Mouse (Mus musculus) CD4-positive helper T cell, adult 2 months (primary cell): ENCODE measurements around the gene Cct4.

Experiments
- DNase-seq: peaks from one replicate; pipeline ENCODE4 v3.0.0-alpha.2; 2012; ENCODE audit warnings: low read depth, missing footprints, low spot score

Cct4 gene

GRCm38 (mm10) chr11:23029399-23029798 lies 39.1 kb downstream of the Cct4 start:
- DNase-seq = no peak

DNA sequence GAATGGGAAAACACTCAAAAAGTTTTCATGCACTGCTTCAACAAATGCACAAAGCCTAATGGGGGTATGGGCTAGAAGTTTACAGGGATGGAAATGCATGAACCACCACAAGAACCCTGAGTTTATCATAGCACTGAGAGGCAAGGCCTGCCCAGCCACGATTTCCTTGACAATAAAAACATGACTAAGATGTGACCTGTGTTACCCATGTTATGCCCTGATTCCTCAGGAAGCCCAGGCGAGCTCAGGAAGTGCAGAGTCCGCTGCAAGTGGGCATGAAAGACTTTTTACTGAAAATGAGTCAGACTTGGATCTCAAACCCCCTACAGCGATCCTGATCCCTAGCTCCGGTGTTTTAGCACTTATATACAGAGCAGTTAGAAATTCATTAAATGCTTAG lies 56.9 kb downstream of the Cct4 start:
- DNase-seq = no peak

DNA sequence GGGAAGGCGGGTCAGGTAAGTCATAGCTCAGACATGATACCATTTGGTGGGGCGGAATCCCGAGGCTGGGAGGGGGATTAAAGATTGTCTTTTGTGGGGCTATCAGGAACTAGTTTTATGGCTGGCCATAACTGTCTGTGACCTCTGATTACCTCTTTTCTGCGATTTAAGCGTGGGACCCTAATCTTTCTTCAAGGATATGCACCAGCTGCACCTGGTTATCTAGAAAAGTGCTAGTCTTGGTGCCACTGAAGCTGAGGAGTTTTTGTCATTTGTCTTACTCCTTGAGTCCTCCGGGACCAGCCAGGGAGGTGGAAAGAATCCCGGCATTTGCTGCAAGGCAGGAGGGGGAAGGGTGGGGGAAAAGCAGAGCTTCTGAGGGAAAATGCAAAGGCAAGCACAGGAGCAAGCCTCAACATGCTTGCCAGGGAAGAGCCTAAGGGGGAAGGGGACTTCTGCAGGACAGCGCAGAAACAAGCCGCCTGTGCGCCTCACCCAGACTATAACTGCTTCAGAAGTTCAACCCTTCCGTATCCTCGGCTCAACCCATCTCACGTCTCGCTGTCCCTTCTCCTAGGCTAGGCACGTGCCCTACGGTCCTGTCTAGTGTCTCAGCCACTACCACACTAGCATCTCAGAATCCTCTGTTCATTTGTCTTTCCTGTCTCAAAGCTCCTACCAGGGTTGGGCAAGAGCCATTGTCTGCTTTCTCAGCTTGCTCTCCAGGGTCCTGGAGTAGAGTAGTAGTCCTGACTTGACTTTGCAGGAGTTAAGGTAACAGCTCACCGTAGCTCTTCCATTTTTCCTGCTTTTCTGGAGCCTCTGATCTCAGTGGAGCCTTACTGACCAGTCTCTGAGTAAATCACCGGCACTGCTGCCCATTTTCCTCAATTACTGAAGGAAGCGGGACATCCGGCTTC lies 57.6 kb downstream of the Cct4 start:
- no peak for DNase-seq

- DNase-seq = no peak
These were observed 59.3 kb downstream of the Cct4 start for GRCm38 (mm10) chr11:23049642-23050041.

DNA sequence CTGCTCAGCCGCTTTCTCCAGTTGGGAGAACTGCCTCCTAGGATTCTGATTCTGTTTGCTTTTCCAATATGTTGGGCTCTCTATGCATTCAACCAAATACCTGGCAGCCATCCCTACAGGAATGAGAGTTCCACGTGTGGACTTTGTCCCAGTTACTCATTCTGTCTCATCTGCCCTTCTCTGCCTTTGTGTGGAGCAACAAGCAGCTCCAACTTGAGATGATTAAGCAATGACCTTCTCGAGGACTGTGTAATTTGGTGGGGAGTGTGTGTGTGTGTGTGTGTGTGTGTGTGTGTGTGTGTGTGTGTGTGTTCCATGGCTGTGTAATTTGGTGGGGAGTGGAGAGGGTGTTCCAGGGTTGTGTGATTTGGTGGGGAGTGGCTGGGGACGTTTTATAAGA lies 62.0 kb downstream of the Cct4 start:
- DNase-seq = no peak
